Mouse (Mus musculus) myocyte (in vitro differentiated cells): Measurements from ENCODE around the gene Gcgr.

Source experiments
- E2F4 ChIP-seq: IDR thresholded peaks from one replicate; pipeline ENCODE4 v1.6.1; 2011; ENCODE audit warnings: mild to moderate bottlenecking, control low read depth, moderate library complexity; ENCODE audit not compliant: insufficient read depth
- MAX ChIP-seq: IDR thresholded peaks from one replicate; pipeline ENCODE4 v1.6.1; 2011; ENCODE audit warnings: low read depth, mild to moderate bottlenecking, control low read depth
- MYOD1 ChIP-seq, 3 experiments: IDR thresholded peaks; one replicate each; pipeline ENCODE4 v1.6.1; 2011; ENCODE audit warnings: control low read depth in 2 of 3, low read depth in 2 of 3, mild to moderate bottlenecking in 2 of 3, moderate library complexity in 1 of 3; ENCODE audit not compliant: insufficient read length in 2 of 3, control insufficient read depth in 1 of 3
- MYOG ChIP-seq, 3 experiments: IDR thresholded peaks; one replicate each; pipeline ENCODE4 v1.6.1; 2011; ENCODE audit warnings: control low read depth in 2 of 3, low read depth in 2 of 3, mild to moderate bottlenecking in 2 of 3; ENCODE audit not compliant: insufficient read length in 2 of 3, control insufficient read depth in 1 of 3, insufficient read depth in 1 of 3
- POLR2A ChIP-seq: IDR thresholded peaks from one replicate; pipeline ENCODE4 v1.6.1; 2011; ENCODE audit warnings: low read depth, mild to moderate bottlenecking, control low read depth, moderate library complexity; ENCODE audit not compliant: insufficient read length
- POLR2AphosphoS2 ChIP-seq: IDR thresholded peaks from one replicate; pipeline ENCODE4 v1.6.1; 2011; ENCODE audit warnings: low read depth, control low read depth; ENCODE audit not compliant: insufficient read length
- TCF12 ChIP-seq: IDR thresholded peaks from one replicate; pipeline ENCODE4 v1.6.1; 2011; ENCODE audit warnings: mild to moderate bottlenecking, control low read depth; ENCODE audit not compliant: poor library complexity, insufficient read depth, severe bottlenecking
- USF1 ChIP-seq: IDR thresholded peaks from one replicate; pipeline ENCODE4 v1.6.1; 2011; ENCODE audit warnings: low read depth, mild to moderate bottlenecking, control low read depth, moderate library complexity

GRCm38 (mm10) chr11:120579316-120580107 is 49.0 kb downstream of the Gcgr start:
- TF ChIP-seq POLR2AphosphoS2 (no peak), E2F4 (no peak), POLR2A (peak; percentile 9), MYOG (IDR thresholded peaks at IDR 0.05; ENCODE audit: control insufficient read depth in 1 of 3, insufficient read depth in 1 of 3, insufficient read length in 2 of 3, low read depth in 2 of 3) (peak in 1 of 3 experiments; percentile 49), USF1 (no peak), MYOD1 (IDR thresholded peaks at IDR 0.05; ENCODE audit: control insufficient read depth in 1 of 3, insufficient read length in 2 of 3, low read depth in 2 of 3) (peak in 2 of 3 experiments; percentile 6 to 67), MAX (no peak), TCF12 (no peak)
